ENCODE assay signal across 10 mouse cellular contexts in genomic region chr2:27750399-27751134, GRCm38 (mm10).
DNase-seq lines count a peak whose midpoint lies in the region; ATAC-seq lines count a peak whose summit lies in the region.
"Had no signal": no experiment of that assay in that cellular context is flagged by ENCODE, and none has a peak within 500 bp of the region (broad histone marks: within the 10 kb centered on the region; RNA-seq: fewer than 3 reads in every experiment).

No protein-coding gene starts in this region.

- H3K9me3 ChIP-seq in kidney, embryonic 16.5 days (ENCODE audit: low read length), result no peaks in the 10 kb centered on the region
- H3K9me3 ChIP-seq in embryonic facial prominence, embryonic 10.5 days, result no peaks in the 10 kb centered on the region
- H3K9me3 ChIP-seq in limb, embryonic 13.5 days, result no peaks in the 10 kb centered on the region
- no peaks in the 10 kb centered on the region for H3K9me3 ChIP-seq in hindbrain, embryonic 16.5 days (ENCODE audit: control insufficient read depth, low read length)

- H3K4me3 ChIP-seq in kidney, embryonic 16.5 days (ENCODE audit: low read length), result no peak overlapping the region
- no peak overlapping the region for H3K4me3 ChIP-seq in embryonic facial prominence, embryonic 10.5 days
- no peak overlapping the region for H3K4me3 ChIP-seq in limb, embryonic 13.5 days
- no peak overlapping the region for H3K4me3 ChIP-seq in hindbrain, embryonic 16.5 days (ENCODE audit: low read length)

- H3K4me2 ChIP-seq in kidney, embryonic 16.5 days (replicated peaks; ENCODE audit: low read depth, low read length), result no peak overlapping the region
- H3K4me2 ChIP-seq in limb, embryonic 13.5 days (replicated peaks), result no peak overlapping the region
- H3K4me2 ChIP-seq in hindbrain, embryonic 16.5 days (ENCODE audit: low read length), result no peak overlapping the region

- DNase-seq in kidney, postnatal 25 days, result no peak
- DNase-seq in ZHBTc4 (ENCODE audit: low read depth, low spot score), result peak; percentile 73
- DNase-seq in embryonic facial prominence, embryonic 10.5 days (ENCODE audit: low spot score), result no peak
- DNase-seq: adrenal gland, postnatal 14 days; cerebellum, adult 18-20 months; right cerebral cortex, postnatal 14 days had no signal

- 56% methylated on average over 12 of the region's 12 CpGs for WGBS in kidney, embryonic 16.5 days
- WGBS in embryonic facial prominence, embryonic 10.5 days, result 83% methylated on average over 12 of the region's 12 CpGs
- 54% methylated on average over 12 of the region's 12 CpGs for WGBS in limb, embryonic 13.5 days
- 76% methylated on average over 12 of the region's 12 CpGs for WGBS in hindbrain, embryonic 16.5 days

- peaks cover 36% of the 10 kb centered on the region for H3K4me1 ChIP-seq in kidney, embryonic 16.5 days (ENCODE audit: insufficient read depth, low read length)
- peaks cover 43% of the 10 kb centered on the region for H3K4me1 ChIP-seq in embryonic facial prominence, embryonic 10.5 days
- H3K4me1 ChIP-seq in limb, embryonic 13.5 days, result peaks cover 58% of the 10 kb centered on the region
- peaks cover 20% of the 10 kb centered on the region for H3K4me1 ChIP-seq in hindbrain, embryonic 16.5 days (ENCODE audit: control insufficient read depth, insufficient read depth, low read depth, low read length)

- H3K9ac ChIP-seq in kidney, embryonic 16.5 days (replicated peaks; ENCODE audit: low read length), result peak overlapping the region; percentile 17; the same call in 1 of the 2 replicates
- peak overlapping the region; percentile 50 for H3K9ac ChIP-seq in limb, embryonic 13.5 days
- no peak overlapping the region for H3K9ac ChIP-seq in hindbrain, embryonic 16.5 days (ENCODE audit: low read depth, low read length)

- H3K27me3 ChIP-seq in kidney, embryonic 16.5 days (ENCODE audit: insufficient read depth, low read length), result 0 out of 2 replicates have a peak, but pooled peaks cover 8% of the 10 kb centered on the region
- H3K27me3 ChIP-seq in embryonic facial prominence, embryonic 10.5 days (replicated peaks; ENCODE audit: low read depth, poor library complexity, severe bottlenecking), result no peaks in the 10 kb centered on the region
- H3K27me3 ChIP-seq in limb, embryonic 13.5 days, result no peaks in the 10 kb centered on the region
- H3K27me3 ChIP-seq in hindbrain, embryonic 16.5 days (replicated peaks; ENCODE audit: control insufficient read depth, insufficient read depth, low read length), result no peaks in the 10 kb centered on the region

- peak overlapping the region; percentile 40; the same call in 1 of the 2 replicates for H3K27ac ChIP-seq in kidney, embryonic 16.5 days (ENCODE audit: low read length)
- H3K27ac ChIP-seq in embryonic facial prominence, embryonic 10.5 days (replicated peaks), result peak overlapping the region; percentile 31
- H3K27ac ChIP-seq in limb, embryonic 13.5 days, result peak overlapping the region; percentile 65
- H3K27ac ChIP-seq in hindbrain, embryonic 16.5 days (ENCODE audit: low read depth, low read length), result no peak overlapping the region

- ATAC-seq in kidney, embryonic 16.5 days (ENCODE audit: low FRiP score, low TSS enrichment), result no peak
- peak; percentile 34 for ATAC-seq in limb, embryonic 13.5 days (ENCODE audit: low FRiP score, low read depth)
- no peak for ATAC-seq in activated CD4-positive, CD25-positive, alpha-beta regulatory T cell, adult 4 months
- no peak for ATAC-seq in hindbrain, embryonic 16.5 days

- peaks cover 30% of the 10 kb centered on the region for H3K36me3 ChIP-seq in kidney, embryonic 16.5 days (ENCODE audit: insufficient read depth, low read length)
- H3K36me3 ChIP-seq in embryonic facial prominence, embryonic 10.5 days (replicated peaks), result peaks cover 95% of the 10 kb centered on the region
- H3K36me3 ChIP-seq in limb, embryonic 13.5 days, result peaks cover 90% of the 10 kb centered on the region
- no peaks in the 10 kb centered on the region for H3K36me3 ChIP-seq in hindbrain, embryonic 16.5 days (ENCODE audit: control insufficient read depth, insufficient read depth, low read length)
